Mouse (Mus musculus): ENCODE data around the gene Rgs9bp. TPM values are rescaled to one million over a fixed set of nuclear protein-coding genes. Genes with fewer than 3 reads are reported as not detected.
"Not testable (repeated sequence)": the region's sequence is repeated elsewhere in the genome, so short reads cannot be mapped to it uniquely, and the experiment has no call there.

Gene Rgs9bp
- polyA plus RNA-seq, 1 experiment from 2014 or later: 0.32 TPM

DNA sequence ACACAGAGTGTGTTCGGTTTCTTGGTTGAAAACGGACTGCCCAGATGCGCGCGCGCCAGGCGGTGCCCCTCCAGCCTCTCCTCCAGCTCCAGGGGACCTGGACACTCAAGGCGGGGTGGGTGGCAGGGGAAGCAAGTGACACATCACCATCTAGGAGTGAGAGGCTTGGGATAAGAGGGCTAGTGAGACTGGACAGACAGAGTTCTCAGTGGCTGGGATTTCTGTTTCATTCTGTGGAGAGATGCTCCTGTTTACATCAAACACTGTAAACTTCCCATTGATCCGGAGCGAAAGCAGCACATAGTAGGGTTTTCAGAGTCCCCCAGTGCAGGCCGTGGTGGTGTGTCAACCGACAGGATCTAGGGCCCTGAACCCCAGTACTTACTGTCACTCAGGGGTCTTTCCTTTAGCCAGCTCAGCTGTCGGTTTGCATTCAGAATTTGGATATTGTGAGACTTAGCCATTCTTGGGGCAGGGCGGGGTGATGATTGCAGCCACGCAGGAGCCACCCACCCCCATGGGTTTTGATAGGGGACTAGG lies 1.6 kb upstream of the Rgs9bp start:
- ATAC-seq (replicated peaks; ENCODE audit: low FRiP score) (no peak), DNase-seq (ENCODE audit: low spot score) (no peak)
- no peaks in the 10 kb centered on the region for H3K36me3 ChIP-seq (ENCODE audit: control insufficient read depth, insufficient read depth, low read length)
- H3K4me1 ChIP-seq (replicated peaks; ENCODE audit: control insufficient read depth, insufficient read depth, low read length): peaks cover 15% of the 10 kb centered on the region; the same call in 1 of the 2 replicates
- no peaks in the 10 kb centered on the region for H3K9me3 ChIP-seq (ENCODE audit: control insufficient read depth, low read length)
- peak overlapping the region; percentile 67 for H3K9ac ChIP-seq (ENCODE audit: low read length)
- peaks cover 29% of the 10 kb centered on the region for H3K27me3 ChIP-seq (ENCODE audit: control insufficient read depth, insufficient read depth, low read length)
- H3K4me2 ChIP-seq (ENCODE audit: low read depth, low read length, severe bottlenecking): peak overlapping the region; percentile 98
- WGBS: 20% methylated on average over 15 of the region's 15 CpGs
- H3K4me3 ChIP-seq (ENCODE audit: low read depth, low read length): peak overlapping the region; percentile 66
- no peak overlapping the region for H3K27ac ChIP-seq (ENCODE audit: low read depth, low read length)

DNA sequence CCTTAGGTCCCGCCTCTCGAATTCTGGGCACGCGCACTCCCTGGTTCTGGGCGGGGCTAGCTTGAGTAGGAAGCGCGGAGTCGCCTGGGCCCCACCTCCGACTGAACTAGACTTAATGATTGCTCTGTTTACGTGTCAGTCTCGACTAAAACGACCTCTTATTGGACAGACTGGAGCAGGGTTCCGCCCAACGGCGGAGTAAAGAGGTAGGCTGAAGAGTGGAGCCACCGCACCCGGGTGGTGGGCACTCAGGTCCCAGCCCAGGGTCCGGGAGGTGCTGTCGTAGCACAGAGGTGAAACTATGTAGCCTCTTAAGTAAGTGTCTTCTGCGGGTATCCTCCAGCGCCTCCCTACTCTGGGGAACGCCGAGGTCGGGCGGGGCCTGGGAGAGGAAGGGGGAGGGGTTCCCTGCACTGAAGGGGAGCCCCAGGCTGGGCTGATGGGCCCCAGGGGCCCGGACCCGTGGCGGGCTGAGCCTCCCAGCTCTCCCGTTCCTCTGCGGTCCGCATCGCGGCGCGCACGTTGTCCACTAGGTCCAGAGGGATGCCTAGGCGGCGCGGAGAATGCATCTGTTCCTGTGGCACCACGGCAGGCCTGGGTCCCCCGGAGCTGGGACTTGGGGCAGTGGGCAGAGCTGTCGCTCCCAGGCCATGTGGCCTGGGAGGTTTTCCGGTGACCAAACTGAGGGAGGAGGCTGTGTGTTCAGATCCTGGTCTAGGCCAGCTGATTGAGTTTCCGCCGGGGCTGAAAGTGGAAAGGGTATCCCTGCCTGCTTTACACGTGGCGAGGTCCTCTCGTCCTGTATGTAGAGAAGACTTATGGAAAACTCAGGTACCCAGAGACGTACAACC lies 898 bp upstream of the Rgs9bp start, which contains the start of gene Ankrd27:
TSS of gene Ankrd27 (plus strand) at position 190 of the 851 bp plus-strand sequence.
- Histone ChIP-seq H3K4me1 (replicated peaks; ENCODE audit: control insufficient read depth, insufficient read depth, low read length) (peaks cover 15% of the 10 kb centered on the region; the same call in 1 of the 2 replicates), H3K9ac (ENCODE audit: low read length) (peak within 1 kb of the TSS; percentile 67), H3K27me3 (ENCODE audit: control insufficient read depth, insufficient read depth, low read length) (peaks cover 29% of the 10 kb centered on the region), H3K36me3 (ENCODE audit: control insufficient read depth, insufficient read depth, low read length) (no peaks in the 10 kb centered on the region), H3K27ac (ENCODE audit: low read depth, low read length) (no peak within 1 kb of the TSS), H3K9me3 (ENCODE audit: control insufficient read depth, low read length) (no peaks in the 10 kb centered on the region), H3K4me2 (ENCODE audit: low read depth, low read length, severe bottlenecking) (peak within 1 kb of the TSS; percentile 98), H3K4me3 (ENCODE audit: low read depth, low read length) (peak within 1 kb of the TSS; percentile 66)
- DNase-seq (ENCODE audit: low spot score) (peak; percentile 96), ATAC-seq (replicated peaks; ENCODE audit: low FRiP score) (peak; percentile 98)
- WGBS: under 1% methylated on average over 49 of the region's 49 CpGs

DNA sequence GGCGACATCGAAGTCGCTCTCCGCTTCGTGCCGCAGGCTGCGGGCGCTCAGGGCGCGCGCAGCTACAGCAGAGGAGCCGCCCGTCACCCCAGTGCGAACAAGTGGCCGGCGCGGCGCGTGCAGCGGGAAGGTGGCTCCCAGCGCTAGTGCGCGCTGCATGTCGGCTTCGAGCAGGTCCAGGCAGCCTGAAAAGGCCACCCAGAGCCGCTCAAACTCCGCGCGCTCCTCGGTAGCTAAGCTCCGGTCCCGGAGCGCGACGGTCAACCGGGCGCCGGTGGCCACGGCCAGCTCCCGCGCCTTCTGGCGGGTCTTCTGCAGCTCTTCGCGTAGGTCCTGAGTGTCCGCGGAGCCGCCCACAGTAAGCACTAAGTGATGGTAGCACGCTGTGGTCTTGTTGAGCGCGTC lies 594 bp downstream of the Rgs9bp start:
- Histone ChIP-seq H3K9ac (ENCODE audit: low read length) (peak overlapping the region; percentile 39), H3K9me3 (ENCODE audit: control insufficient read depth, low read length) (no peaks in the 10 kb centered on the region), H3K27me3 (ENCODE audit: control insufficient read depth, insufficient read depth, low read length) (peaks cover 29% of the 10 kb centered on the region), H3K4me2 (ENCODE audit: low read depth, low read length, severe bottlenecking) (peak overlapping the region; percentile 98), H3K4me3 (ENCODE audit: low read depth, low read length) (peak overlapping the region; percentile 66), H3K36me3 (ENCODE audit: control insufficient read depth, insufficient read depth, low read length) (no peaks in the 10 kb centered on the region), H3K27ac (ENCODE audit: low read depth, low read length) (no peak overlapping the region; the same call in 1 of the 2 replicates), H3K4me1 (replicated peaks; ENCODE audit: control insufficient read depth, insufficient read depth, low read length) (peaks cover 15% of the 10 kb centered on the region; the same call in 1 of the 2 replicates)
- 0 out of 2 replicates have a peak, but pooled peaks have one; percentile 1 for ATAC-seq (replicated peaks; ENCODE audit: low FRiP score)
- under 1% methylated on average over 50 of the region's 50 CpGs for WGBS
- DNase-seq (ENCODE audit: low spot score): peak; percentile 67

DNA sequence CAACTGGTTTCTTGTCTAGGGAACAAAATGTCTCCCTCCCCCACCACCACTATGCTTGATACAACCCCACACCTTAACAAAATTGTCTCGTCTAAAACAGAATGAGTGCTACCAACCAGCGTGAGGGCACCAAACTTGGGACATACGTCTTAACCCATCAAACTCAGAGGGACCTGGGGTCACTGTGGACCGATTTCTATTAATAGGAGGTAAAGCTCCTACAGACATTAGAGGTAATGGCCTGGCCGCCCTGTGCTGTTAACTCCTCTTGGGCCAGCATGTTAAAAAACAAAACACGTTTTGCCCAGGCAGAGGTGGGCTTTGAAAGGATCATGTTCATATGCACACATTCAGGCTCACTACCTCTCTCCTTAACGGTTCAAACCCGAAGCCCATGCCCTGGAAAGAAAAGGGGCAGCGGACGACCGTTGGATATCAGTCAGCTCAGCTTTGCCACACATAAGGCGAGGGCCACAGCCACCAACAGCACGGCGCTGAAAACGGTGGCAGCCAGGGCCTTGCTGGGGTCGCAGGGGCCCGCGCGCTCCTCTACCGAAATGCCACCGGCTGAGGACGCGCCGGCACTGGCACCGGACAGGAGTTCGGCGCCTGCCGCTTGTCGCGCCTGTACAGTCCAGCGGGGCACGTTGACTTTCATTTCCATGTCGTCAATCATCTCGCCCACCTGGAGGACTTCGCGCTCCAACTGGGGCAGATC lies 1.2 kb downstream of the Rgs9bp start:
- peak overlapping the region; percentile 98 for H3K4me2 ChIP-seq (ENCODE audit: low read depth, low read length, severe bottlenecking)
- ATAC-seq (replicated peaks; ENCODE audit: low FRiP score) (no peak), DNase-seq (ENCODE audit: low spot score) (peak; percentile 61)
- H3K36me3 ChIP-seq (ENCODE audit: control insufficient read depth, insufficient read depth, low read length): no peaks in the 10 kb centered on the region
- no peak overlapping the region for H3K27ac ChIP-seq (ENCODE audit: low read depth, low read length)
- H3K9ac ChIP-seq (ENCODE audit: low read length): peak overlapping the region; percentile 39
- no peaks in the 10 kb centered on the region for H3K9me3 ChIP-seq (ENCODE audit: control insufficient read depth, low read length)
- peaks cover 29% of the 10 kb centered on the region for H3K27me3 ChIP-seq (ENCODE audit: control insufficient read depth, insufficient read depth, low read length)
- 4% methylated on average over 36 of the region's 36 CpGs for WGBS
- H3K4me1 ChIP-seq (replicated peaks; ENCODE audit: control insufficient read depth, insufficient read depth, low read length): peaks cover 15% of the 10 kb centered on the region; the same call in 1 of the 2 replicates
- H3K4me3 ChIP-seq (ENCODE audit: low read depth, low read length): peak overlapping the region; percentile 66

DNA sequence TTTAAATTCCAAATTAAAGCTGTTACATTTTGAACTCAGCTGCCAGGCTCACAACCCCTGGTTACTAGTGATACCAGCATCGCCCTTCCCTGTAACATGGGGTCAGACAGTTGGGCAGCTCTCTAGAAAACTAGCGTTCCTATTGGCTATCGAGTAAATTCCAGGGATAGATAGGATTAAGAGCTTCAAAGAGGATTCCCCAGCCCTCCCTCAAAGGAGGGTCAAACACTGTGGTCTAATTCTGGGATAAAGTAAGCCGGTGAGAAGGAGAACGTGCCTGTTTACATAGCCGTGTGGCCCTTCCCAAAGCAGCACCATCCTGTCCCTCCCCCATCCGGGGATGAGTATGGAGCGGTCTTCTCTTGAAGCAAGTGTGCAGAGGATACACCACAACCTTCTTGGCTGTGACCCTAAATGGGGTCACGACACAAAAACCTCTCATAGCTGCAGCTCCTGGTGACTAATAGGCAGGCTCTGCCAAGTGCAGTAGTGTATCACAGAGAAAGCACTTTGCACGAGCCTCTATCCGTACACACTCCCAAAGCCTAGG lies 1.8 kb downstream of the Rgs9bp start:
- DNase-seq (ENCODE audit: low spot score): no peak
- Histone ChIP-seq H3K27ac (ENCODE audit: low read depth, low read length) (no peak overlapping the region), H3K27me3 (ENCODE audit: control insufficient read depth, insufficient read depth, low read length) (peaks cover 29% of the 10 kb centered on the region), H3K9ac (ENCODE audit: low read length) (no peak overlapping the region), H3K36me3 (ENCODE audit: control insufficient read depth, insufficient read depth, low read length) (no peaks in the 10 kb centered on the region), H3K4me1 (replicated peaks; ENCODE audit: control insufficient read depth, insufficient read depth, low read length) (peaks cover 15% of the 10 kb centered on the region; the same call in 1 of the 2 replicates), H3K4me2 (ENCODE audit: low read depth, low read length, severe bottlenecking) (no peak overlapping the region), H3K4me3 (ENCODE audit: low read depth, low read length) (no peak overlapping the region), H3K9me3 (ENCODE audit: control insufficient read depth, low read length) (no peaks in the 10 kb centered on the region)
- no peak for ATAC-seq (replicated peaks; ENCODE audit: low FRiP score)
- WGBS: 6% methylated on average over 11 of the region's 11 CpGs

DNA sequence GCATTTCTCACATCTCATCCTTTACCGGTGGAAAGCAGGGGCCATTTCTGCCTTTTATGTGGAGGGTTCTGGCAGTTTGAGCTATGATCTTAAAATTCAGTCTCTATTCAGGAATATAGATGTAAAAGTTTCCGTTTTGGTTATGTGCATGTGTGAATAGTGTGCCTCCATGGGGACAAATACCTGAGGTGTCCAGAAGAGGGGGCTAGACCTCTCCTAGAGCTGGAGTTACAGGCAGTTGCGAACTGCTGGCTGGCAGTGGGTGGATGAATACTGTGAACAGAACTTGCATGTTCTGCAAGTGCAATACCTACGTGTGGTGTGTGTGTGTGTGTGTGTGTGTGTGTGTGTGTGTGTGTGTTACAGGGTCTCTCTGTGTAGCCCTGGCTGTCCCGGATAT lies 2.7 kb downstream of the Rgs9bp start:
- WGBS: 70% methylated on average over 5 of the region's 5 CpGs
- H3K27ac ChIP-seq (ENCODE audit: low read depth, low read length): no peak overlapping the region
- no peak for DNase-seq (ENCODE audit: low spot score)

DNA sequence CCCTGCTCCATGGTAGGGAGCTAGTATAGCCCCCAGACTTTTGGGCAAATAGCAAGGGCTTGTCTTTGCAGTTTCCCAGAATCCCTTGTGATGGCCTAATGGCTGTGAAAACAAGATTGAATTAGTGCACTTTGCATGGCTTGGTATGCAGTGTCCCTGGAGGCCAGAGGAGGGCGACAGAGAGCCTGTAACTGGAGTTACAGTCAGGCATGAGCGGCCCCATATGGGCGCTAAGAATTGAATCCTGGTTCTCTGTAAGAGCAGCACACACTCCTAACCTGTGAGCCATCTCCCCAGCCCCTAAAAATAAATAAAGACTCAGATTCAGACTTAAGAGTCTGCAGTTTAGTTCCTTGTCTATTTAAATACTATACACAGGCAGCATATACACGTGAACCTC lies 5.5 kb downstream of the Rgs9bp start:
- peaks cover 25% of the 10 kb centered on the region for H3K27me3 ChIP-seq (ENCODE audit: control insufficient read depth, insufficient read depth, low read length)
- H3K36me3 ChIP-seq (ENCODE audit: control insufficient read depth, insufficient read depth, low read length): no peaks in the 10 kb centered on the region
- no peak overlapping the region for H3K9ac ChIP-seq (ENCODE audit: low read length)
- no peak overlapping the region for H3K4me2 ChIP-seq (ENCODE audit: low read depth, low read length, severe bottlenecking)
- no peak for ATAC-seq (replicated peaks; ENCODE audit: low FRiP score)
- H3K4me3 ChIP-seq (ENCODE audit: low read depth, low read length): no peak overlapping the region
- peak; percentile 73 for DNase-seq (ENCODE audit: low spot score)
- 36% methylated on average over 4 of the region's 4 CpGs for WGBS
- no peak overlapping the region for H3K27ac ChIP-seq (ENCODE audit: low read depth, low read length)
- no peaks in the 10 kb centered on the region for H3K9me3 ChIP-seq (ENCODE audit: control insufficient read depth, low read length)
- H3K4me1 ChIP-seq (replicated peaks; ENCODE audit: control insufficient read depth, insufficient read depth, low read length): peaks cover 9% of the 10 kb centered on the region; the same call in 1 of the 2 replicates

More for the DNA sequence above, 2.7 kb downstream of the Rgs9bp start:
- ATAC-seq (replicated peaks; ENCODE audit: low FRiP score): no peak
- Histone ChIP-seq H3K4me1 (replicated peaks; ENCODE audit: control insufficient read depth, insufficient read depth, low read length) (peaks cover 15% of the 10 kb centered on the region; the same call in 1 of the 2 replicates), H3K36me3 (ENCODE audit: control insufficient read depth, insufficient read depth, low read length) (no peaks in the 10 kb centered on the region), H3K4me2 (ENCODE audit: low read depth, low read length, severe bottlenecking) (no peak overlapping the region), H3K27me3 (ENCODE audit: control insufficient read depth, insufficient read depth, low read length) (peaks cover 29% of the 10 kb centered on the region), H3K4me3 (ENCODE audit: low read depth, low read length) (no peak overlapping the region), H3K9me3 (ENCODE audit: control insufficient read depth, low read length) (no peaks in the 10 kb centered on the region), H3K9ac (ENCODE audit: low read length) (no peak overlapping the region)

DNA sequence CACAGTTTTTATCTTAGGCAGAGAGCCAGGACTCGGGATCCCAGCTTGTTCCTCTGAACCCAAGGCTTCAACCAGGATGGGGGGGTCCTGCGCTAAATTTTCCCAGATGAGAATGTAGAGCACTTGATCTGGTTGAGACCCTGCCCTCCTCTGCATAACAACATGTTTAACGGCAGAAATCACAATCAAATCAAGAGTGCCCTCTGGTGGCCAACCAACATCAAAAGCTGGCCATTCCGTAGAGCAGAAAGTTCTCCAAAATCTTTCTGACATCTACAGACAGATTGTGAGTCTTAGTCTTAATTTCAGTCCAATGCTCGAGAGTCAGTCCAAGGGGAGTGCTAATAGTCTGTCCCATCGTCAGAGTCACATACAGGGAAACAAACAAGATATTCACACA lies 14.5 kb downstream of the Rgs9bp start:
- not testable (repeated sequence) for H3K4me3 ChIP-seq (ENCODE audit: low read depth, low read length); H3K36me3 ChIP-seq (ENCODE audit: control insufficient read depth, insufficient read depth, low read length); H3K4me2 ChIP-seq (ENCODE audit: low read depth, low read length, severe bottlenecking); H3K9ac ChIP-seq (ENCODE audit: low read length); ATAC-seq (replicated peaks; ENCODE audit: low FRiP score); H3K27me3 ChIP-seq (ENCODE audit: control insufficient read depth, insufficient read depth, low read length); H3K9me3 ChIP-seq (ENCODE audit: control insufficient read depth, low read length); H3K4me1 ChIP-seq (replicated peaks; ENCODE audit: control insufficient read depth, insufficient read depth, low read length); H3K27ac ChIP-seq (ENCODE audit: low read depth, low read length); DNase-seq (ENCODE audit: low spot score)
- 17% methylated on average over 6 of the region's 6 CpGs for WGBS
